Mouse (Mus musculus) myocyte (in vitro differentiated cells): ENCODE measurements at regions not wholly inside any gene's neighbourhood (a gene's known extent, or its start where the extent isn't known, plus 50 kb on each side); places are given as distances from the start of the nearest gene placed in this dataset.

ENCODE experiments used
- H3K27me3 ChIP-seq: one replicate; pipeline ENCODE4 v1.6.1; 2011; ENCODE audit not compliant: control insufficient read depth, insufficient read depth, insufficient read length
- H3K36me3 ChIP-seq: one replicate; pipeline ENCODE4 v1.6.1; 2011; ENCODE audit not compliant: control insufficient read depth, insufficient read depth
- H3K4me2 ChIP-seq: one replicate; pipeline ENCODE4 v1.6.1; 2011; ENCODE audit warnings: low read depth, control low read depth
- H3K4me3 ChIP-seq: one replicate; pipeline ENCODE4 v1.5.1; 2011; ENCODE audit warnings: mild to moderate bottlenecking, control low read depth, moderate library complexity
- H3K79me2 ChIP-seq: one replicate; pipeline ENCODE4 v1.6.1; 2011; ENCODE audit not compliant: control insufficient read depth, insufficient read depth
- H3ac ChIP-seq: one replicate; pipeline ENCODE4 v1.6.1; 2011; ENCODE audit not compliant: control insufficient read depth, insufficient read length
- CEBPB ChIP-seq: IDR thresholded peaks from 2 replicates; pipeline ENCODE4 v1.6.1; 2011; ENCODE audit warnings: mild to moderate bottlenecking, moderate library complexity; ENCODE audit not compliant: poor library complexity, insufficient read depth, severe bottlenecking
- E2F4 ChIP-seq: IDR thresholded peaks from one replicate; pipeline ENCODE4 v1.6.1; 2011; ENCODE audit warnings: mild to moderate bottlenecking, control low read depth, moderate library complexity; ENCODE audit not compliant: insufficient read depth
- MAX ChIP-seq: IDR thresholded peaks from one replicate; pipeline ENCODE4 v1.6.1; 2011; ENCODE audit warnings: low read depth, mild to moderate bottlenecking, control low read depth
- MYOD1 ChIP-seq, 3 experiments: IDR thresholded peaks; one replicate each; pipeline ENCODE4 v1.6.1; 2011; ENCODE audit warnings: control low read depth in 2 of 3, low read depth in 2 of 3, mild to moderate bottlenecking in 2 of 3, moderate library complexity in 1 of 3; ENCODE audit not compliant: insufficient read length in 2 of 3, control insufficient read depth in 1 of 3
- MYOG ChIP-seq, 3 experiments: IDR thresholded peaks; one replicate each; pipeline ENCODE4 v1.6.1; 2011; ENCODE audit warnings: control low read depth in 2 of 3, low read depth in 2 of 3, mild to moderate bottlenecking in 2 of 3; ENCODE audit not compliant: insufficient read length in 2 of 3, control insufficient read depth in 1 of 3, insufficient read depth in 1 of 3
- POLR2A ChIP-seq: IDR thresholded peaks from one replicate; pipeline ENCODE4 v1.6.1; 2011; ENCODE audit warnings: low read depth, mild to moderate bottlenecking, control low read depth, moderate library complexity; ENCODE audit not compliant: insufficient read length
- POLR2AphosphoS2 ChIP-seq: IDR thresholded peaks from one replicate; pipeline ENCODE4 v1.6.1; 2011; ENCODE audit warnings: low read depth, control low read depth; ENCODE audit not compliant: insufficient read length
- REST ChIP-seq: IDR thresholded peaks from one replicate; pipeline ENCODE4 v1.6.1; 2011; ENCODE audit warnings: mild to moderate bottlenecking, control low read depth, moderate library complexity; ENCODE audit not compliant: insufficient read depth, insufficient read length
- SRF ChIP-seq: IDR thresholded peaks from one replicate; pipeline ENCODE4 v1.6.1; 2011; ENCODE audit warnings: low read depth; ENCODE audit not compliant: control insufficient read depth, insufficient read length
- TCF12 ChIP-seq: IDR thresholded peaks from one replicate; pipeline ENCODE4 v1.6.1; 2011; ENCODE audit warnings: mild to moderate bottlenecking, control low read depth; ENCODE audit not compliant: poor library complexity, insufficient read depth, severe bottlenecking
- TCF3 ChIP-seq: IDR thresholded peaks from one replicate; pipeline ENCODE4 v1.6.1; 2011; ENCODE audit warnings: low read depth, control low read depth; ENCODE audit not compliant: insufficient read length
- USF1 ChIP-seq: IDR thresholded peaks from one replicate; pipeline ENCODE4 v1.6.1; 2011; ENCODE audit warnings: low read depth, mild to moderate bottlenecking, control low read depth, moderate library complexity

- H3K36me3 ChIP-seq: no peaks in the 10 kb centered on the region
- no peaks in the 10 kb centered on the region for H3K27me3 ChIP-seq
- no peak overlapping the region for H3K4me2 ChIP-seq
- H3K79me2 ChIP-seq: no peaks in the 10 kb centered on the region
- TF ChIP-seq POLR2AphosphoS2: no peak
- TF ChIP-seq REST: no peak
- no peak for TF ChIP-seq TCF12
- TF ChIP-seq E2F4: no peak
- TF ChIP-seq MAX: no peak
- H3ac ChIP-seq: no peak overlapping the region
- H3K4me3 ChIP-seq: no peak overlapping the region
Measured at GRCm38 (mm10) chr11:65638211-65638610, 149.9 kb downstream of the Map2k4 start.

GRCm38 (mm10) chr11:65637206-65637605 is 150.9 kb downstream of the Map2k4 start:
- Histone ChIP-seq H3K79me2 (no peaks in the 10 kb centered on the region), H3ac (no peak overlapping the region), H3K27me3 (no peaks in the 10 kb centered on the region), H3K4me2 (no peak overlapping the region), H3K4me3 (no peak overlapping the region), H3K36me3 (no peaks in the 10 kb centered on the region)
- no peak for TF ChIP-seq CEBPB
- no peak for TF ChIP-seq USF1
- no peak for TF ChIP-seq POLR2AphosphoS2
- no peak for TF ChIP-seq MAX
- TF ChIP-seq POLR2A: no peak
- TF ChIP-seq TCF12: no peak
- no peak for TF ChIP-seq SRF
- no peak for TF ChIP-seq TCF3

GRCm38 (mm10) chr11:65635307-65635706 is 152.8 kb downstream of the Map2k4 start:
- TF ChIP-seq TCF12: no peak
- no peak for TF ChIP-seq E2F4
- TF ChIP-seq REST: no peak
- no peak for TF ChIP-seq MYOG (IDR thresholded peaks at IDR 0.05; ENCODE audit: control insufficient read depth in 1 of 3, insufficient read depth in 1 of 3, insufficient read length in 2 of 3, low read depth in 2 of 3)
- no peak for TF ChIP-seq MAX
- TF ChIP-seq CEBPB: no peak
- TF ChIP-seq MYOD1 (IDR thresholded peaks at IDR 0.05; ENCODE audit: control insufficient read depth in 1 of 3, insufficient read length in 2 of 3, low read depth in 2 of 3): no peak
- TF ChIP-seq TCF3: no peak
- no peak for TF ChIP-seq USF1
- TF ChIP-seq SRF: no peak
- no peak for TF ChIP-seq POLR2A
- TF ChIP-seq POLR2AphosphoS2: no peak
- Histone ChIP-seq H3K27me3 (no peaks in the 10 kb centered on the region), H3K36me3 (no peaks in the 10 kb centered on the region), H3K4me3 (no peak overlapping the region), H3ac (no peak overlapping the region), H3K4me2 (no peak overlapping the region), H3K79me2 (no peaks in the 10 kb centered on the region)

- H3K27me3 ChIP-seq: no peaks in the 10 kb centered on the region
- no peak overlapping the region for H3K4me2 ChIP-seq
- no peak overlapping the region for H3ac ChIP-seq
- H3K4me3 ChIP-seq: no peak overlapping the region
- H3K36me3 ChIP-seq: no peaks in the 10 kb centered on the region
- no peak for TF ChIP-seq POLR2A
- H3K79me2 ChIP-seq: no peaks in the 10 kb centered on the region
Measured at GRCm38 (mm10) chr11:65631164-65631563, 156.9 kb downstream of the Map2k4 start.

GRCm38 (mm10) chr11:65630436-65630835 is 157.7 kb downstream of the Map2k4 start:
- Histone ChIP-seq H3K79me2 (no peaks in the 10 kb centered on the region), H3K4me3 (no peak overlapping the region), H3ac (no peak overlapping the region), H3K27me3 (no peaks in the 10 kb centered on the region), H3K4me2 (no peak overlapping the region), H3K36me3 (no peaks in the 10 kb centered on the region)
- TF ChIP-seq POLR2AphosphoS2: no peak
- no peak for TF ChIP-seq TCF12
- no peak for TF ChIP-seq MYOD1 (IDR thresholded peaks at IDR 0.05; ENCODE audit: control insufficient read depth in 1 of 3, insufficient read length in 2 of 3, low read depth in 2 of 3)
- TF ChIP-seq REST: no peak
- no peak for TF ChIP-seq CEBPB
- TF ChIP-seq USF1: no peak
- no peak for TF ChIP-seq TCF3
- no peak for TF ChIP-seq POLR2A
- TF ChIP-seq MYOG (IDR thresholded peaks at IDR 0.05; ENCODE audit: control insufficient read depth in 1 of 3, insufficient read depth in 1 of 3, insufficient read length in 2 of 3, low read depth in 2 of 3): no peak
- TF ChIP-seq SRF: no peak
- no peak for TF ChIP-seq E2F4
- no peak for TF ChIP-seq MAX
